Mouse (Mus musculus) left cerebral cortex, postnatal 4 days (tissue): Measurements from ENCODE around the gene Tubb1. TPM values are rescaled to one million over a fixed set of nuclear protein-coding genes. Genes with fewer than 3 reads are reported as not detected.

ENCODE experiments used
- DNase-seq: peaks from one replicate; pipeline ENCODE4 v3.0.0-alpha.2; 2022
- intact Hi-C: fragments of 180-260 bp; cut with DNase I; formaldehyde crosslinking; loops from one replicate; pipeline ENCODE4 v1.15.1; 2025
- total RNA-seq, 2 experiments: library from RNA; stranded (reverse); gene quantifications; 2 replicates each; pipeline ENCODE4 v1.2.3; 2021

The Tubb1 gene
- total RNA-seq, 2 experiments from 2014 or later = not detected

DNA sequence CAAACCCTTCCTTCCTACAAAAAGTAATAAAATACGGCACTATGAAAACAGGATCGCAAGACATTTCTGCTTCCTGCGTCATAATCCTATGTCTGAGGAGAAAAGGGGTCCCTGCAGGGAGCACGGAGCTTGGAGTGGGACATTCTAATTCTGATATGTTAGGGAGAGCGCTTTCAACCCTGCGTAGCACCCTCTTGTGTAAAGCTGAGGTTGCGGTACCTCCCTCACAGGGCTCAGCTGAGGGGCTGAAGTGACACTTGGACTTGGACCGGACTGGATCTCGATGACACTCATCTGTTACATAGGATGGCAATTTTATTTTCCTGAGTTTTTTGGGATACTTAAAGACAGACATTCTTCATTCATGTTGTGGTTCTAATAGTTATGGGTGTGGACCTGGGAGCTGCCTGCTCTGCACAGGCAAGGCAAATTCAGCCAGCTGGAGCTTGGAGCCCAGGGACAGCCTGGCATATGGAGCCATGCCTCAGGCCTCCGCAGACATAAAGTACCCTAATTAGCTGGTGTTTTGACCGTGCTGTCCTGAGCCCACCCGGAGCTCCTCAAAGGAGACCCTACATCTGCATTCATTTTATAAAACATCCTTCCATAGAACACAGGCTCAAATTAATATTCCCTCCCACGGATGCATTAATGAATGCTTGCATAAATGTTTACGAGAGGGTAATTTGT is 50.5 kb downstream of the Tubb1 start:
- intact Hi-C loops = no loop called here
- DNase-seq = no peak

DNA sequence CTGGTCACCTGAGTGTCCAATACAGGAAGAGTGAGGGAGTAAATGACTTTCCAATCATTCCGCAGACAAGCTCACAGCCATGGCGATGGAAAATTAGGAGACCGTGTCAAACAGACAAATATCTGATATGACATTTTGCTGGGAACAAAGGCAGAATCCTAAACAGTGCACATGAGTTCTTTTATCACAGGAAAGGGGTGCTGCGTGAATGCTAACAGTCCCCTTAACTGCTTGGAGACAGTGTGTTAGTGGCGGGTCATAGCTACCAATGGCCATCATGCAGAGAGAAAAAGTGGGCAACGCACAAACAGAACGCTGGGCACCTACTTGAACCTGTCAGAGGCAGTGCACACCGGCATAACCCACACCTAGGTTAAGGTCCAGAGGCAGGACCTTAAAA is 51.0 kb downstream of the Tubb1 start:
- intact Hi-C loops = no loop called here
- no peak for DNase-seq

- intact Hi-C loops = no loop called here
These were observed 51.8 kb downstream of the Tubb1 start for GRCm38 (mm10) chr2:174502321-174502720.

DNA sequence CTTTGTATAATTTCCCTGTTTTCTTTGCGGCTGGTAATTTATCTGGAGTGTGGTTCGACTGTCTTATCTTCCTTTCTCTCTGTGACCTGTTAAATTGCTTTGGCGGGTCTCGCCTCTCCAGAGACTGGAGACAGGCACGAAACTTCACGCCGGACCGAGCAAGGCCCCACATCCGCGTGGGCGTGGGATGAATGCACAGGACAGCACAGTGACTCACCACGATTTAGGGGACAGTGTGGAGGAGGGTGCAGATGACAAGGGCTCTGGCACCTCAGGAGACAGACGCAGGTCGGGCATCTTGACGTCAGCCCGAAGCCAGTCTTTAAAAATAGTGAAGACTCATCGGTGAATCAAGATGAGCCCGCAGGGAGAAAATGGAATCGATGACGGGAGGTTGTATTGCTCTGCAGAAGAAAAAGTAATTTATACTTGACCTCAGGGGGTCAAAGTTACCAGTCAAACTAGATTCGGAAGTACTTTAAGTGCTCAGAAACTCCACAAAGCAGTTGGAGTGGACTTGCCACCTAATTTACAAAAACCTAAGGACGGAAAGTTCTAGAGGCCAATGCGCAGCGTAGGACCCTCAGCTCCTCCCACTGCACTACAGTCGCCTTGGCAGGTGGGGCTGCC is 52.5 kb downstream of the Tubb1 start:
- intact Hi-C loops = no loop called here
- no peak for DNase-seq

More at GRCm38 (mm10) chr2:174502321-174502720, 51.8 kb downstream of the Tubb1 start:
- DNase-seq = no peak

Other genes with a start within 250 kb of the Tubb1 start
- gene Gnas, start 166.4 kb upstream of the Tubb1 start, total RNA-seq = 1,000 to 10,000 TPM; 1,551 to 1,677 TPM
- 1 to 10 TPM; 2.0 to 2.2 TPM for gene Gm20721, start 104.0 kb upstream of the Tubb1 start, total RNA-seq
- 10 to 100 TPM; 58.5 to 59.7 TPM for gene Nelfcd, start 34.9 kb upstream of the Tubb1 start, total RNA-seq
- 10 to 100 TPM; 31.5 to 33.5 TPM for gene Ctsz, start 11.7 kb upstream of the Tubb1 start, total RNA-seq
- 100 to 1,000 TPM; 318 to 338 TPM for gene Atp5e, start 13.4 kb downstream of the Tubb1 start, total RNA-seq
- gene Prelid3b, start 22.4 kb downstream of the Tubb1 start, total RNA-seq = 10 to 100 TPM; 54.4 to 57.0 TPM
- under 1 TPM; 0.30 to 0.52 TPM for gene Zfp831, start 192.8 kb downstream of the Tubb1 start, total RNA-seq